Mouse (Mus musculus): ENCODE data around the gene Fgfr2.

DNA sequence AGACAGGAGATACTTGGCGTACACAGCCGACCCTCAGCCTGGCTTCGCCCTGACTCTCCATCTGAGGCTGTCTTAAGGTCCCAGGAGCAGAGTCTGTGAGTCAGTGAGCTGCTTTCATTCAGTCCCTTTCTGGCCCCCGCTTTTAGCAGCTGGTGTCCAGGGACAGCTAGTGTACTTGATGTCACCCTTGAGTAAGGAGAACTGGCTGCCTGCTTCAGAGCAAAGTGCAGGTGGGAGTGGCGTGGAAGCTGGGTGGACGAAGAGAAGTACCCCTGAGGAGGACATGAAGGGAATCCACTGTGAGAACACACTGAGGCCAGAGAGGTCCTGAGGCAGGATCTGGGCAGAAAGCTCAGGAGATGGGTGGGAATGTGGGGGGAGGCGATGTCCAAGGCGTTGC is 2184.3 kb downstream of the Fgfr2 start:
- TF ChIP-seq POLR2A (IDR thresholded peaks at IDR 0.05; ENCODE audit: control insufficient read depth, low read depth, low read length) (no peak), CTCF (IDR thresholded peaks at IDR 0.05; ENCODE audit: control insufficient read depth, insufficient read depth, insufficient replicate concordance, low read depth, low read length) (no peak)
